ENCODE assay signal across 19 mouse cellular contexts in the genomic region with DNA sequence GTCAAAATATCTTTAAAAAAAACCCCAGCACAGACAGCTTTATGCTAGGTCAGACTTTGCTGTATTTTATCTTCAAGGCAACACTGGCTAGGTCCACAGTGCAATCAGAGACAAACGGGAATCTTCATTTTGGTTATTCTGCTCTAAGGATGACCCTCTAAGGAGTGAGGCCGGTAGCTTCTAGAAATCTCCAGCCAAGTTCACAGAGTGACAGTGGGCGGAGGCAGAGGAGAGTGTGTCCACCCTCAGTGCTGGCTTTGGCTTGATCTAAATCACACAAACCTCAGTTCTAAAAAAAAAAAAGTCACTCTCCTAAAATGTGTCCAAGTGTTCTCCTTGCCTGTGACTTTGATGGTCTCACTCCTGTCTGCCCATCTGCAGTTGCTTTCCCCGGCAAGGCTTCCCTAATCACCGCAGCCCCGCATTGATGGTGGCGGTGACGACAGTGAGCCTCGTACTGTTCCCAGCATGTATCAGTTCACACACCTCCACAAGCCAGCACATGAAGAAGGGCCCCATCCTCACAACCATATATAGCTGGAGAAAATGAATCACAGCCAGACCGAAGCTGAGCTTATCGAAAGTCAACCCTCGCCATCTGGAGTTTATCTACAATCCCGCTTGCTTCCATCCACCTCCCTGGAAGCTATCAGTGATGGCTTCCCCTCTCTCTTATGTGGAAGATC. TPM values are rescaled to one million over a fixed set of nuclear protein-coding genes. Genes with fewer than 3 reads are reported as not detected.
A peak's percentile ranks its signal among the peaks of the same experiment; 100 is the strongest.
DNase-seq lines count a peak whose midpoint lies in the region; TF ChIP-seq lines count a peak whose summit lies in the region.
"Had no signal": no experiment of that assay in that cellular context is flagged by ENCODE, and none has a peak within 500 bp of the region (broad histone marks: within the 10 kb centered on the region; RNA-seq: fewer than 3 reads in every experiment).

No protein-coding gene starts in this region.

- no peak overlapping the region for H3K4me3 ChIP-seq in gastrocnemius, adult 2 months
- H3K4me3 ChIP-seq: embryonic facial prominence, embryonic 12.5 days; forebrain, embryonic 10.5 days; hindbrain, embryonic 12.5 days; midbrain, embryonic 12.5 days had no signal

- DNase-seq in frontal cortex, adult 2 months (ENCODE audit: extremely low spot score in 1 of 2, low spot score in 1 of 2), result peak; percentile 59 to 75
- DNase-seq in frontal cortex, postnatal 25 days (ENCODE audit: low spot score in 2 of 2), result no peak
- DNase-seq in layer of hippocampus, adult 8-10 months (ENCODE audit: low spot score in 2 of 2), result peak; percentile 41 to 46
- DNase-seq in layer of hippocampus, adult 11-12 months (ENCODE audit: low spot score), result no peak
- DNase-seq in brain, adult 2 months (ENCODE audit: low read depth, low spot score), result peak; percentile 81
- peak; percentile 33 for DNase-seq in naive thymus-derived CD4-positive, alpha-beta T cell, adult 2 months (ENCODE audit: low read depth)
- DNase-seq in gastrocnemius, adult 2 months, result no peak
- no peak for DNase-seq in thymus, adult 18-20 months
- DNase-seq: adrenal gland, postnatal 14 days; cerebellum, postnatal 36 days; gastrocnemius, postnatal 25 days; kidney, adult 11 months; kidney, postnatal 36 days; lung, postnatal 10 days had no signal

- no peak overlapping the region for H3K27ac ChIP-seq in gastrocnemius, adult 2 months
- H3K27ac ChIP-seq: embryonic facial prominence, embryonic 12.5 days; forebrain, embryonic 10.5 days; hindbrain, embryonic 12.5 days; liver, embryonic 14.5 days; midbrain, embryonic 12.5 days had no signal

- no peak for TF ChIP-seq CTCF in gastrocnemius, adult 2 months (IDR thresholded peaks at IDR 0.05)

- intact Hi-C loops in gastrocnemius, adult 2 months (cut with DNase I), result no loop called here

RNA-seq across cellular contexts. Expression of a gene that starts 33.0 kb away (rescaled TPM):
- 52.9 and 54.2 TPM in 2 replicates for polyA plus RNA-seq in frontal cortex, adult 2 months (2012; rRNA removed)
- total RNA-seq in layer of hippocampus, adult 8-10 months (2022), result 10 to 100 TPM; 40.0 to 50.0 (median 46.8) TPM
- 10 to 100 TPM; 26.2 to 29.2 TPM for total RNA-seq in gastrocnemius, adult 2 months (2021)

RNA-seq across cellular contexts. Expression of a gene that starts 47.8 kb away (rescaled TPM):
- polyA plus RNA-seq in frontal cortex, adult 2 months (2012; rRNA removed), result 4.9 and 5.0 TPM in 2 replicates
- 10 to 100 TPM; 13.5 to 17.6 (median 14.6) TPM for total RNA-seq in layer of hippocampus, adult 8-10 months (2022)
- total RNA-seq in gastrocnemius, adult 2 months (2021), result not detected
- total RNA-seq: gastrocnemius, postnatal 25 days had no signal

RNA-seq across cellular contexts. Expression of a gene that starts 59.1 kb away (rescaled TPM):
- 10.3 and 11.9 TPM in 2 replicates for polyA plus RNA-seq in frontal cortex, adult 2 months (2012; rRNA removed)
- total RNA-seq in layer of hippocampus, adult 8-10 months (2022), result 10 to 100 TPM; 17.6 to 21.5 (median 18.6) TPM
- total RNA-seq in gastrocnemius, adult 2 months (2021), result 1 to 10 TPM in 1 of 2 experiments, under 1 TPM in 1; 0.71 to 1.1 TPM

Comparison
In these comparisons a context has a peak if more than half of its experiments do, and no peak if none do; other contexts are left out.
1. DNase-seq: peak in frontal cortex, adult 2 months (2 of 2), layer of hippocampus, adult 8-10 months (2 of 2), brain, adult 2 months (single experiment) and naive thymus-derived CD4-positive, alpha-beta T cell, adult 2 months (single experiment); none in frontal cortex, postnatal 25 days (0 of 2), layer of hippocampus, adult 11-12 months (single experiment), gastrocnemius, adult 2 months (single experiment) and thymus, adult 18-20 months (0 of 2).
2. RNA of a gene that starts 47.8 kb away (total RNA-seq): 13.5 to 17.6 TPM in layer of hippocampus, adult 8-10 months; not detected in gastrocnemius, adult 2 months; every median in the first group is over 10 times any median in the second.
3. RNA of a gene that starts 59.1 kb away (total RNA-seq): 17.6 to 21.5 TPM in layer of hippocampus, adult 8-10 months; 0.71 to 1.1 TPM in gastrocnemius, adult 2 months; every median in the first group is over 4 times any median in the second.